17 mouse cellular contexts compared by ENCODE assay signal in genomic region chr5:45084741-45085140, GRCm38 (mm10).
DNase-seq lines count a peak whose midpoint lies in the region.
"Had no signal": no experiment of that assay in that cellular context is flagged by ENCODE, and none has a peak within 500 bp of the region (broad histone marks: within the 10 kb centered on the region; RNA-seq: fewer than 3 reads in every experiment).

No protein-coding gene starts in this region.

- peak; percentile 15 for DNase-seq in kidney, adult 11 months
- DNase-seq in kidney, adult 18-20 months: no peak
- DNase-seq in lung, postnatal 10 days: peak; percentile 21
- DNase-seq in lung, adult 18-20 months: no peak
- peak; percentile 34 to 56 for DNase-seq in kidney, postnatal 25 days
- peak; percentile 19 to 30 for DNase-seq in lung, postnatal 4 days
- no peak for DNase-seq in gastrocnemius, adult 18-20 months (ENCODE audit: low spot score)
- no peak for DNase-seq in adrenal gland, adult 18-20 months (ENCODE audit: low spot score in 2 of 2)
- DNase-seq: adrenal gland, postnatal 36 days; cerebellum, adult 2 months; cerebellum, postnatal 14 days; forebrain, postnatal 0 days; gastrocnemius, postnatal 10 days; heart, postnatal 36 days; liver; right cerebral cortex, postnatal 4 days; thymus, postnatal 4 days had no signal

Comparison
In these comparisons a context has a peak if more than half of its experiments do, and no peak if none do; other contexts are left out.
1. DNase-seq: peak in kidney, adult 11 months (single experiment), lung, postnatal 10 days (single experiment), kidney, postnatal 25 days (2 of 2) and lung, postnatal 4 days (2 of 2); none in kidney, adult 18-20 months (single experiment), lung, adult 18-20 months (0 of 2), gastrocnemius, adult 18-20 months (single experiment) and adrenal gland, adult 18-20 months (0 of 2).